Mouse (Mus musculus) embryonic facial prominence, embryonic 12.5 days (tissue): ENCODE data around the gene Aff3. TPM values are rescaled to one million over a fixed set of nuclear protein-coding genes. Genes with fewer than 3 reads are reported as not detected.

Source experiments
- ATAC-seq: fragments of 200-750 bp; cut with Nextera tagmentation; 2 replicates; pipeline ENCODE4 v1.8.0; 2017; ENCODE audit not compliant: insufficient number of reproducible peaks, insufficient read depth, low FRiP score, low TSS enrichment
- H3K27ac ChIP-seq: fragments of 300-500 bp; sonication (generic); 2 replicates; pipeline ENCODE4 v1.5.1; 2016; ENCODE audit warnings: mild to moderate bottlenecking
- H3K27me3 ChIP-seq: fragments of 300-500 bp; sonication (generic); 2 replicates; pipeline ENCODE4 v1.6.1; 2016; ENCODE audit warnings: mild to moderate bottlenecking, moderate library complexity
- H3K36me3 ChIP-seq: fragments of 300-500 bp; sonication (generic); 2 replicates; pipeline ENCODE4 v1.6.1; 2016; ENCODE audit warnings: mild to moderate bottlenecking
- H3K4me1 ChIP-seq: fragments of 300-500 bp; sonication (generic); 2 replicates; pipeline ENCODE4 v1.6.1; 2016
- H3K4me2 ChIP-seq: fragments of 300-500 bp; sonication (generic); replicated peaks from 2 replicates; pipeline ENCODE4 v1.6.1; 2016; ENCODE audit warnings: mild to moderate bottlenecking, moderate library complexity
- H3K4me3 ChIP-seq: fragments of 300-500 bp; sonication (generic); 2 replicates; pipeline ENCODE4 v1.5.1; 2016; ENCODE audit warnings: mild to moderate bottlenecking
- H3K9ac ChIP-seq: fragments of 300-500 bp; sonication (generic); 2 replicates; pipeline ENCODE4 v1.6.1; 2016; ENCODE audit warnings: mild to moderate bottlenecking, moderate library complexity
- H3K9me3 ChIP-seq: fragments of 300-500 bp; sonication (generic); 2 replicates; pipeline ENCODE4 v1.6.1; 2016; ENCODE audit warnings: mild to moderate bottlenecking, moderate library complexity
- WGBS: fragments of 180-500 bp; shearing (Covaris S2); methylation state at CpG from one replicate; pipeline ENCODE4 v1.1.7; 2016; 5-methylcytosine and 5-hydroxymethylcytosine counted together
- polyA plus RNA-seq: library from polyadenylated mRNA; unstranded; fragments of >200 nt; fragmentation: Nextera tagmentation; extraction: Ambion mirVana; gene quantifications from 2 replicates; pipeline ENCODE4 v1.2.1, GENCODE M21; 2016

Aff3 gene
- polyA plus RNA-seq, 1 experiment from 2014 or later = 32.9 TPM

- Histone ChIP-seq H3K27ac (no peak overlapping the region), H3K9me3 (peaks cover 29% of the 10 kb centered on the region), H3K4me2 (no peak overlapping the region), H3K4me1 (no peaks in the 10 kb centered on the region), H3K9ac (no peak overlapping the region), H3K36me3 (peaks cover 28% of the 10 kb centered on the region), H3K4me3 (no peak overlapping the region), H3K27me3 (no peaks in the 10 kb centered on the region)
- no peak for ATAC-seq
- 83% methylated on average over 4 of the region's 4 CpGs for WGBS
Observed at GRCm38 (mm10) chr1:38228806-38229205, 435.9 kb downstream of the Aff3 start.

- Histone ChIP-seq H3K27me3 (no peaks in the 10 kb centered on the region), H3K9ac (no peak overlapping the region), H3K4me1 (no peaks in the 10 kb centered on the region), H3K36me3 (peaks cover 32% of the 10 kb centered on the region), H3K4me2 (no peak overlapping the region), H3K27ac (no peak overlapping the region), H3K4me3 (no peak overlapping the region), H3K9me3 (peaks cover 34% of the 10 kb centered on the region)
- 100% methylated on average over 3 of the region's 3 CpGs for WGBS
- ATAC-seq = no peak
Observed at GRCm38 (mm10) chr1:38225166-38225565, 439.6 kb downstream of the Aff3 start.

- Histone ChIP-seq H3K9me3 (peaks cover 31% of the 10 kb centered on the region), H3K27me3 (no peaks in the 10 kb centered on the region), H3K9ac (no peak overlapping the region), H3K27ac (no peak overlapping the region), H3K4me3 (no peak overlapping the region), H3K4me2 (no peak overlapping the region), H3K4me1 (peaks cover 7% of the 10 kb centered on the region), H3K36me3 (peaks cover 35% of the 10 kb centered on the region)
- no peak for ATAC-seq
- WGBS = 88% methylated on average over 1 of the region's 1 CpGs
Observed at GRCm38 (mm10) chr1:38222160-38222559, 442.6 kb downstream of the Aff3 start.

GRCm38 (mm10) chr1:38221431-38221830 lies 443.3 kb downstream of the Aff3 start:
- no peak overlapping the region for H3K4me3 ChIP-seq
- peaks cover 31% of the 10 kb centered on the region for H3K36me3 ChIP-seq
- peaks cover 7% of the 10 kb centered on the region for H3K4me1 ChIP-seq
- 88% methylated on average over 8 of the region's 8 CpGs for WGBS
- H3K27me3 ChIP-seq = no peaks in the 10 kb centered on the region
- H3K27ac ChIP-seq = no peak overlapping the region
- ATAC-seq = no peak
- H3K9ac ChIP-seq = no peak overlapping the region
- H3K4me2 ChIP-seq = no peak overlapping the region
- H3K9me3 ChIP-seq = peaks cover 27% of the 10 kb centered on the region

- Histone ChIP-seq H3K4me2 (no peak overlapping the region), H3K4me3 (no peak overlapping the region), H3K27ac (no peak overlapping the region), H3K27me3 (no peaks in the 10 kb centered on the region), H3K9me3 (no peaks in the 10 kb centered on the region), H3K9ac (no peak overlapping the region), H3K4me1 (peaks cover 7% of the 10 kb centered on the region), H3K36me3 (peaks cover 9% of the 10 kb centered on the region)
- no peak for ATAC-seq
- 64% methylated on average over 31 of the region's 31 CpGs for WGBS
Observed at GRCm38 (mm10) chr1:38217912-38218795, 446.6 kb downstream of the Aff3 start.

GRCm38 (mm10) chr1:38217098-38217497 lies 447.7 kb downstream of the Aff3 start:
- Histone ChIP-seq H3K4me2 (no peak overlapping the region), H3K9me3 (no peaks in the 10 kb centered on the region), H3K27ac (no peak overlapping the region), H3K9ac (no peak overlapping the region), H3K4me3 (no peak overlapping the region), H3K27me3 (no peaks in the 10 kb centered on the region), H3K4me1 (peaks cover 7% of the 10 kb centered on the region), H3K36me3 (peaks cover 9% of the 10 kb centered on the region)
- ATAC-seq = no peak
- WGBS = 59% methylated on average over 5 of the region's 5 CpGs

- Histone ChIP-seq H3K4me2 (no peak overlapping the region), H3K4me3 (no peak overlapping the region), H3K27me3 (no peaks in the 10 kb centered on the region), H3K27ac (no peak overlapping the region), H3K36me3 (peaks cover 23% of the 10 kb centered on the region), H3K9ac (no peak overlapping the region), H3K9me3 (no peaks in the 10 kb centered on the region), H3K4me1 (peaks cover 6% of the 10 kb centered on the region)
- ATAC-seq = no peak
- 69% methylated on average over 3 of the region's 3 CpGs for WGBS
Observed at GRCm38 (mm10) chr1:38213377-38213776, 451.4 kb downstream of the Aff3 start.

- WGBS = 67% methylated on average over 5 of the region's 5 CpGs
- Histone ChIP-seq H3K27me3 (no peaks in the 10 kb centered on the region), H3K9ac (no peak overlapping the region), H3K4me2 (no peak overlapping the region), H3K9me3 (no peaks in the 10 kb centered on the region), H3K4me3 (no peak overlapping the region), H3K36me3 (peaks cover 20% of the 10 kb centered on the region), H3K27ac (no peak overlapping the region), H3K4me1 (no peaks in the 10 kb centered on the region)
- no peak for ATAC-seq
Observed at GRCm38 (mm10) chr1:38212386-38212785, 452.4 kb downstream of the Aff3 start.

GRCm38 (mm10) chr1:38202475-38203183 lies 462.1 kb downstream of the Aff3 start:
- H3K4me1 ChIP-seq = no peaks in the 10 kb centered on the region
- H3K9me3 ChIP-seq = no peaks in the 10 kb centered on the region
- no peak overlapping the region for H3K27ac ChIP-seq
- ATAC-seq = no peak
- peaks cover 28% of the 10 kb centered on the region for H3K36me3 ChIP-seq
- H3K4me2 ChIP-seq = no peak overlapping the region
- H3K9ac ChIP-seq = no peak overlapping the region
- H3K27me3 ChIP-seq = no peaks in the 10 kb centered on the region
- H3K4me3 ChIP-seq = no peak overlapping the region
- WGBS = 79% methylated on average over 10 of the region's 10 CpGs

GRCm38 (mm10) chr1:38201796-38202195 lies 463.0 kb downstream of the Aff3 start:
- H3K4me3 ChIP-seq = no peak overlapping the region
- no peaks in the 10 kb centered on the region for H3K4me1 ChIP-seq
- H3K9ac ChIP-seq = no peak overlapping the region
- H3K4me2 ChIP-seq = no peak overlapping the region
- no peaks in the 10 kb centered on the region for H3K27me3 ChIP-seq
- no peak overlapping the region for H3K27ac ChIP-seq
- no peak for ATAC-seq
- no peaks in the 10 kb centered on the region for H3K9me3 ChIP-seq
- H3K36me3 ChIP-seq = peaks cover 27% of the 10 kb centered on the region
- 82% methylated on average over 3 of the region's 3 CpGs for WGBS

GRCm38 (mm10) chr1:38199669-38200635 lies 464.8 kb downstream of the Aff3 start:
- WGBS = 66% methylated on average over 17 of the region's 17 CpGs
- Histone ChIP-seq H3K9ac (no peak overlapping the region), H3K4me2 (no peak overlapping the region), H3K27ac (no peak overlapping the region), H3K36me3 (peaks cover 25% of the 10 kb centered on the region; the same call in 1 of the 2 replicates), H3K4me1 (no peaks in the 10 kb centered on the region), H3K9me3 (no peaks in the 10 kb centered on the region), H3K4me3 (no peak overlapping the region), H3K27me3 (no peaks in the 10 kb centered on the region)
- ATAC-seq = no peak
